Mouse (Mus musculus) forebrain, embryonic 13.5 days (tissue): ENCODE results near the gene Dglucy. TPM values are rescaled to one million over a fixed set of nuclear protein-coding genes. Genes with fewer than 3 reads are reported as not detected.
"Not testable (repeated sequence)": the region's sequence is repeated elsewhere in the genome, so short reads cannot be mapped to it uniquely, and the experiment has no call there.

Experiments
- ATAC-seq: fragments of 200-750 bp; cut with Nextera tagmentation; 2 replicates; pipeline ENCODE4 v1.8.0; 2017
- H3K27ac ChIP-seq: fragments of 300-500 bp; sonication (generic); 2 replicates; pipeline ENCODE4 v1.5.1; 2015; ENCODE audit warnings: inconsistent platforms, mild to moderate bottlenecking, moderate library complexity
- H3K27me3 ChIP-seq: fragments of 300-500 bp; sonication (generic); 2 replicates; pipeline ENCODE4 v1.6.1; 2015; ENCODE audit warnings: mild to moderate bottlenecking, inconsistent platforms
- H3K36me3 ChIP-seq: fragments of 300-500 bp; sonication (generic); 2 replicates; pipeline ENCODE4 v1.6.1; 2015; ENCODE audit warnings: mild to moderate bottlenecking, inconsistent platforms; ENCODE audit not compliant: poor library complexity, severe bottlenecking
- H3K4me1 ChIP-seq: fragments of 300-500 bp; sonication (generic); 2 replicates; pipeline ENCODE4 v1.6.1; 2015; ENCODE audit warnings: inconsistent platforms
- H3K4me2 ChIP-seq: fragments of 300-500 bp; sonication (generic); 2 replicates; pipeline ENCODE4 v1.6.1; 2015; ENCODE audit warnings: inconsistent platforms, mild to moderate bottlenecking, moderate library complexity
- H3K4me3 ChIP-seq: fragments of 300-500 bp; sonication (generic); 2 replicates; pipeline ENCODE4 v1.5.1; 2015; ENCODE audit warnings: mild to moderate bottlenecking, inconsistent platforms
- H3K9ac ChIP-seq: fragments of 300-500 bp; sonication (generic); 2 replicates; pipeline ENCODE4 v1.6.1; 2015; ENCODE audit warnings: mild to moderate bottlenecking, inconsistent platforms
- H3K9me3 ChIP-seq: fragments of 300-500 bp; sonication (generic); replicated peaks from 2 replicates; pipeline ENCODE4 v1.6.1; 2016; ENCODE audit warnings: inconsistent platforms
- WGBS: fragments of 180-500 bp; shearing (Covaris S2); methylation state at CpG from one replicate; pipeline ENCODE4 v1.1.7; 2015; 5-methylcytosine and 5-hydroxymethylcytosine counted together
- polyA plus RNA-seq: library from polyadenylated mRNA; unstranded; fragments of >200 nt; fragmentation: Nextera tagmentation; extraction: Ambion mirVana; gene quantifications from 2 replicates; pipeline ENCODE4 v1.2.1, GENCODE M21; 2015

Dglucy gene
- polyA plus RNA-seq, 1 experiment from 2014 or later: 1.9 TPM

DNA sequence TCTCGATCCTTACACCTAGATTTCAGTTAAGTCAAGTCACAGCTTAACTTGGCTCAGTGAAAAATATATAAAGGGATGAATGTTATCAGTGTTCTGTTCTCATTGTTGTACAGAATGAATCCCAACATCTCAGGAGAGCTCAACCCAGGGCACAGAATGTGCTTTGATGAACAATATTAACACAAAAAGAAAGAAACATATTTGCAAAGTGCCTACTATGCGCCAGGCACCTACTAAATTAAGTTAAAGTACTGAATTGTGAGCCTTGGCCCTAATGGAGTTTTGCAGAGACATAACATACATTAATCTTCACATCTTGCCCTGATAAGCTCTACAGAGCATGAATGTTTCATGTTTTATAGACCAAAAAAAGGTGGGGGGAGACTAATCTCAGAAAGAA lies 5.3 kb downstream of the Dglucy start:
- Histone ChIP-seq H3K27ac (no peak overlapping the region), H3K27me3 (no peaks in the 10 kb centered on the region), H3K36me3 (no peaks in the 10 kb centered on the region), H3K9ac (no peak overlapping the region), H3K4me3 (no peak overlapping the region), H3K4me2 (no peak overlapping the region), H3K4me1 (peaks cover 9% of the 10 kb centered on the region), H3K9me3 (no peaks in the 10 kb centered on the region)
- no peak for ATAC-seq
- 82% methylated on average over 2 of the region's 2 CpGs for WGBS

GRCm38 (mm10) chr12:100785344-100785743 lies 6.5 kb downstream of the Dglucy start:
- H3K27ac ChIP-seq: no peak overlapping the region
- no peak overlapping the region for H3K4me2 ChIP-seq
- no peaks in the 10 kb centered on the region for H3K27me3 ChIP-seq
- H3K4me3 ChIP-seq: no peak overlapping the region
- WGBS: 86% methylated on average over 7 of the region's 7 CpGs
- ATAC-seq: no peak
- H3K4me1 ChIP-seq: no peaks in the 10 kb centered on the region
- H3K9me3 ChIP-seq: no peaks in the 10 kb centered on the region
- no peaks in the 10 kb centered on the region for H3K36me3 ChIP-seq
- H3K9ac ChIP-seq: no peak overlapping the region

- ATAC-seq: no peak
- H3K27me3 ChIP-seq: no peaks in the 10 kb centered on the region
- no peaks in the 10 kb centered on the region for H3K9me3 ChIP-seq
- no peak overlapping the region for H3K27ac ChIP-seq
- H3K9ac ChIP-seq: no peak overlapping the region
- H3K4me1 ChIP-seq: no peaks in the 10 kb centered on the region
- whole genome bisulfite sequencing: 76% methylated on average over 3 of the region's 3 CpGs
- H3K4me3 ChIP-seq: no peak overlapping the region
- no peaks in the 10 kb centered on the region for H3K36me3 ChIP-seq
- no peak overlapping the region for H3K4me2 ChIP-seq
Observed at GRCm38 (mm10) chr12:100789981-100790550, 11.2 kb downstream of the Dglucy start.

- Histone ChIP-seq H3K9ac (no peak overlapping the region), H3K9me3 (no peaks in the 10 kb centered on the region), H3K4me1 (no peaks in the 10 kb centered on the region), H3K4me3 (no peak overlapping the region), H3K36me3 (no peaks in the 10 kb centered on the region), H3K27ac (no peak overlapping the region), H3K27me3 (no peaks in the 10 kb centered on the region), H3K4me2 (no peak overlapping the region)
- 82% methylated on average over 6 of the region's 6 CpGs for WGBS
- no peak for ATAC-seq
Observed at GRCm38 (mm10) chr12:100791425-100791824, 12.6 kb downstream of the Dglucy start.

DNA sequence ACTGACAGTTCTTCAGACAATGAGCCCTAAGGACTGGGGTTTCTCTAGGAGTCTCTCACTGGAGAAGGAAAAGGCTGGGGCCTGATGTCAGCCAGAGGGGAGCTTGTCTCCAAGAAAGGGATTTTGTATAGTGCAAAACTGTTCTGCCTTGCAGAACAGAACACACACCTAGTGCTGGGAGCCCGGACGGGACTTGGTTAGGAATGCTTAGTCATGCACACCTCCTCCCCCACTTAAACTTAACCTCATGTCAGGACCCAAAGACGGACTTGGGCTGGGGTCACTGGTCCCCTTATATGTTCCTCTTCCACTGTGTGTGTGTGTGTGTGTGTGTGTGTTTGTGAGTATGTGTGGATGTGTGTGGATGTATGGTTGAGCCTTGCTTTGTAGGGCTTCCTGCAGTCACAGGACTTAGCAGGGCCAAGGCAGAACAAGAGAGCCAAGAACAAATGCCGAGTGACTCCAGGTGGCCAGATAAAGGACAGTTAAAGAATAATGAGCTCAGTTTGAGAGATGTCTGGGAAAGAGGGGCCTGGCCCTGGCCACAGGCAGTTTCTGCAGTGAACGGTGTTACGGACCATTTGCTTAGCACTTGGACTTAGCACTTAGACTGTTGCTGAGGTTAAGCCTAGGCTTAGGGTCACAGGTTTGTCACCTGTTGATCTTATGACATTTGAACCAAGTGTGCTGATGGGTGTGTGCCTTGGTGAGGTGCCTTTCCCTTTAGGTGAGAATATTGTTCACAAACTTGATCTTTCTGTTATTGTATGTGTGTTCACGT lies 15.8 kb downstream of the Dglucy start:
- H3K9ac ChIP-seq: no peak overlapping the region
- no peaks in the 10 kb centered on the region for H3K36me3 ChIP-seq
- H3K4me1 ChIP-seq: no peaks in the 10 kb centered on the region
- 64% methylated on average over 7 of the region's 7 CpGs for WGBS
- no peak for ATAC-seq
- H3K27me3 ChIP-seq: no peaks in the 10 kb centered on the region
- H3K4me2 ChIP-seq: no peak overlapping the region
- no peak overlapping the region for H3K27ac ChIP-seq
- no peaks in the 10 kb centered on the region for H3K9me3 ChIP-seq
- no peak overlapping the region for H3K4me3 ChIP-seq

GRCm38 (mm10) chr12:100795390-100796036 lies 16.7 kb downstream of the Dglucy start:
- Histone ChIP-seq H3K9me3 (no peaks in the 10 kb centered on the region), H3K4me3 (no peak overlapping the region), H3K36me3 (no peaks in the 10 kb centered on the region), H3K27ac (no peak overlapping the region), H3K4me2 (no peak overlapping the region), H3K27me3 (no peaks in the 10 kb centered on the region), H3K9ac (no peak overlapping the region), H3K4me1 (no peaks in the 10 kb centered on the region)
- 86% methylated on average over 7 of the region's 7 CpGs for WGBS
- no peak for ATAC-seq

DNA sequence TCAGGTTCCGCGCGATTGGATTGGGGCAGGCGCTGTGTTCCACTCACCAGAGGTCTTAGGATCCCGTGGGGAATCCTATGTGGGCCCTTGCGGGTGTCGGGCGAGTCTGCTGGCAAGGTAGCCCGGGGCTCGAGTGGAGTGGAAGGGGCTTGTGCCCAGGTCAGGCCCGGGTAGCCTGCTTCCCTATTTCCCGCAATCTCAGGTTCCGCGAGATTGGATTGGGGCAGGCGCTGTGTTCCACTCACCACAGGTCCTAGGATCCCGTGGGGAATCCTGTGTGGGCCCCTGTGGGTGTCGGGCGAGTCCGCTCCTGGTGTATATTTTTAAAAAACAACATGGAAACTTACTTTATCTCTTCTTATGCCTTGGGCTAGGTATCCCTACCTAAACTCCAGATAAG lies 24.5 kb downstream of the Dglucy start:
- H3K9ac ChIP-seq, ATAC-seq, H3K27me3 ChIP-seq, H3K4me1 ChIP-seq, H3K36me3 ChIP-seq, H3K4me3 ChIP-seq, H3K4me2 ChIP-seq, H3K27ac ChIP-seq, H3K9me3 ChIP-seq: not testable (repeated sequence)
- WGBS: 96% methylated on average over 19 of the region's 19 CpGs

DNA sequence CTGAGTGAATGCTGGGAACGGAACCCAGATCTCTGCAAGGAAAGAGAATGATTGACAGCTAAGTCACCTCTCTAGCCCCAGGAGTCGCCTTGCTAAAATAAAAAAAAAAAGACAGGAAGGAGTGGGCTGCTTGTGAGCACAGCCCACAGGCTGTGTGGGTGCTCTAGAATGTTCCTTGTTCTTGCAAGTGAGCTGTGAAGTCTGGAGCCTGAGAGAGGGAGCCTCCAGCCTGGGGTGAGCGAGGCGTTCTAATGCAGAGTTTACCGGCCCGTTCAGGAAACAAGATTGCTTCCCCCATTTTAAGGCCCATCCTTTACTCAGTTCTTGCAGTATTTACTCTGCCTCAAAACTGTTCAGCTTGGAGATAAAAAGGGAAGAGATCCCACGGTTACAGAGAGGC lies 28.4 kb downstream of the Dglucy start:
- 83% methylated on average over 7 of the region's 7 CpGs for WGBS
- no peak overlapping the region for H3K4me2 ChIP-seq
- no peaks in the 10 kb centered on the region for H3K27me3 ChIP-seq
- no peak for ATAC-seq
- no peak overlapping the region for H3K9ac ChIP-seq
- no peaks in the 10 kb centered on the region for H3K36me3 ChIP-seq
- H3K9me3 ChIP-seq: no peaks in the 10 kb centered on the region
- H3K27ac ChIP-seq: no peak overlapping the region
- 0 out of 2 replicates have a peak, but pooled peaks cover 3% of the 10 kb centered on the region for H3K4me1 ChIP-seq
- no peak overlapping the region for H3K4me3 ChIP-seq

DNA sequence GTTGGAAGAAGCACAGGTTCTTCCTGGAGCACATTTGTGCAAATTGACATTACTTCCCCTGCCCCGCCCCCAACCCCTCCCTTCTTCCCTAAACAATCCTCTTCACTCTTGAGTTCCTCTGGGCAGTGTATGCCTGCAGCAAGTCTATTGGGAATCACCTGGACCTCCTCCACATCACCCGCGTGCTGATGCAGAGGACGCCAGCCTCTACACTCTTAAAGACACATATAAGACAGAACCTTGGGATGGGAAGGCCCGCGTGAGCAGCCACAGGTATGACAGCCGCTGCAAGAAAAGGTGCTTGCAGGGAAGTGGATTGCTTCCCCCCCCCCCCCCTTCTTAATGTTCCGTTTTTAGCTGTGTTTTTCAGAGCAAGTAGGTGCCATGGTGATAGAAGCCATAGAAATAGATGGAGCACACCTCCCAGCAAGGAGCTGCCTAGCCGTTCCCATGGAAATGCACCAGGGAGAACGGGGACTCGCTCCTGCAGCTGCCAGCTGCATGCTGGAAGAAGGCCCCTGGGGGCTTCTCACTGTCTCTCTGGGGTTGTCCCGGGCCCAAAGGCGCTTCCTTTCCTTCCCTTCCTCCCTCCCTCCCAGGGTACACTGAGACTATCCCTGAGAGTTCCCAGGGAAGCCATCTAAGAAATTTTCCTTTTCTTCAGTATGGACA lies 29.9 kb downstream of the Dglucy start:
- Histone ChIP-seq H3K9ac (0 out of 2 replicates have a peak overlapping the region, but pooled peaks have one; percentile 12), H3K4me3 (no peak overlapping the region), H3K27ac (no peak overlapping the region), H3K27me3 (no peaks in the 10 kb centered on the region), H3K4me2 (no peak overlapping the region), H3K36me3 (no peaks in the 10 kb centered on the region), H3K9me3 (no peaks in the 10 kb centered on the region), H3K4me1 (0 out of 2 replicates have a peak, but pooled peaks cover 3% of the 10 kb centered on the region)
- ATAC-seq: peak; percentile 58
- WGBS: 47% methylated on average over 13 of the region's 13 CpGs

GRCm38 (mm10) chr12:100810542-100810941 lies 31.7 kb downstream of the Dglucy start:
- no peak for ATAC-seq
- no peak overlapping the region for H3K9ac ChIP-seq
- no peaks in the 10 kb centered on the region for H3K27me3 ChIP-seq
- H3K4me3 ChIP-seq: no peak overlapping the region
- no peaks in the 10 kb centered on the region for H3K36me3 ChIP-seq
- H3K27ac ChIP-seq: no peak overlapping the region
- no peak overlapping the region for H3K4me2 ChIP-seq
- WGBS: 95% methylated on average over 11 of the region's 11 CpGs
- H3K4me1 ChIP-seq: 0 out of 2 replicates have a peak, but pooled peaks cover 3% of the 10 kb centered on the region
- H3K9me3 ChIP-seq: no peaks in the 10 kb centered on the region

DNA sequence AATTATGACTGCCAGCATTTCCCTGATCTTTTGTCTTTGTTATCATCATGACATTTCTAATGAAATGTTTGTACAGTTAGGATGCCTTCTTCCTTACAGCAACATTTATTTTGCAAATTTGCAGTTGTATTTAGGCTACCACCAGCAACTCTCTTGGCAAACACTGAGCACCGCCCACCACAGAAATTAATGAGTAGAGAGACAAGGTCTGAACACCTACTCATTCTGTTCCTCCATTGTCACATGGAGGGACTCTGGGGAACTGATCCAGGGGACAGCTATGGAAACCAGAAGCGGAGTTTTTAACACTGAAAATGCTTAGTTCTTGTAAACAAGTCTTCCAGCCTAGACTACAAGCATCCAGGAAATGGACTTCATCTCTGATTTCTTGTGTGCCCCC lies 35.0 kb downstream of the Dglucy start:
- no peak overlapping the region for H3K4me3 ChIP-seq
- WGBS: 84% methylated on average over 2 of the region's 2 CpGs
- H3K4me1 ChIP-seq: 0 out of 2 replicates have a peak, but pooled peaks cover 2% of the 10 kb centered on the region
- H3K4me2 ChIP-seq: no peak overlapping the region
- no peaks in the 10 kb centered on the region for H3K27me3 ChIP-seq
- no peaks in the 10 kb centered on the region for H3K9me3 ChIP-seq
- H3K9ac ChIP-seq: no peak overlapping the region
- no peak for ATAC-seq
- H3K36me3 ChIP-seq: no peaks in the 10 kb centered on the region
- no peak overlapping the region for H3K27ac ChIP-seq

DNA sequence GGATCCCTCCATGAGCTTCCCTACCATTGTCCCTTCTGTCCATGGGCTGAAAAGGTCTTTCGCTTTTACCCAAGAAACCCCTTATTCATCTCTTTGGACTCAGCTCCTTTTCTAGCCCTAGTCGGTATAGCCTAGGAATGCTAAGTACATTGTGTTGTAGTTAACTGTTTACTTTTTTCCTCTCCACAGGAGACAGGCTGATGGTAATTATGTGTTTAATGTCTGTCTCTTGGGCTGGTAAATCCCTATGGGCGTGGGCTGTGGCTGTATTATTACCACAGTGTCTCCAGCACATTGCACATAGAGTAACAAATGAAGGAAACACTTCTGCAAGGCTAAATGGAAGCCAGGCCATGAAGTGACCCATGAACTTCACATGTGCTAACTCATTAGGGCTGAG lies 35.8 kb downstream of the Dglucy start:
- no peak overlapping the region for H3K9ac ChIP-seq
- no peak overlapping the region for H3K4me3 ChIP-seq
- no peaks in the 10 kb centered on the region for H3K4me1 ChIP-seq
- no peaks in the 10 kb centered on the region for H3K27me3 ChIP-seq
- WGBS: 86% methylated on average over 3 of the region's 3 CpGs
- no peaks in the 10 kb centered on the region for H3K36me3 ChIP-seq
- no peaks in the 10 kb centered on the region for H3K9me3 ChIP-seq
- no peak overlapping the region for H3K27ac ChIP-seq
- no peak for ATAC-seq
- no peak overlapping the region for H3K4me2 ChIP-seq
